Mouse (Mus musculus): Measurements from ENCODE around the gene Grm8.

Grm8 gene

DNA sequence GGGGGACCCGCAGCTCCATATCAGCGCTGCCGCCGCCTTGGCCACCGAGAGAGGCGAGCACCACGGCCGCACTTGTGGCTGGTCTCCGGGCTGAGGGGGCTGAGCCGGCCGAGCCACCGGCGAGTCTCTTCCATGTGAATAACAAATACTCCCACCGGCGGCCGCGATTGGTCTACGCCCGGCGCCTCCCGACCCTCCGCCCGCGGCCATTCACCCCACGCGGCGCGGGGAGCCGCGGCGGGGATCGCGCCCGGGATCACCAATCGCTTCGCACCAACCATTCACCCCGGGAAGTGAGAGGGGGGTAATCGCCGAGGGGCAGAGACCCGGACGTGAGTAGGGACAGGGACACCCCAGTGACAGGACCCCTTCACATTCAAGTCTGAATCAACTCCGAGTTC lies at the start of gene Grm8:
TSS of gene Grm8 (minus strand) at position 178 of the 401 bp plus-strand sequence.
- DNase-seq (ENCODE audit: low spot score in 2 of 2) = peak in 1 of 2 experiments; percentile 38

DNA sequence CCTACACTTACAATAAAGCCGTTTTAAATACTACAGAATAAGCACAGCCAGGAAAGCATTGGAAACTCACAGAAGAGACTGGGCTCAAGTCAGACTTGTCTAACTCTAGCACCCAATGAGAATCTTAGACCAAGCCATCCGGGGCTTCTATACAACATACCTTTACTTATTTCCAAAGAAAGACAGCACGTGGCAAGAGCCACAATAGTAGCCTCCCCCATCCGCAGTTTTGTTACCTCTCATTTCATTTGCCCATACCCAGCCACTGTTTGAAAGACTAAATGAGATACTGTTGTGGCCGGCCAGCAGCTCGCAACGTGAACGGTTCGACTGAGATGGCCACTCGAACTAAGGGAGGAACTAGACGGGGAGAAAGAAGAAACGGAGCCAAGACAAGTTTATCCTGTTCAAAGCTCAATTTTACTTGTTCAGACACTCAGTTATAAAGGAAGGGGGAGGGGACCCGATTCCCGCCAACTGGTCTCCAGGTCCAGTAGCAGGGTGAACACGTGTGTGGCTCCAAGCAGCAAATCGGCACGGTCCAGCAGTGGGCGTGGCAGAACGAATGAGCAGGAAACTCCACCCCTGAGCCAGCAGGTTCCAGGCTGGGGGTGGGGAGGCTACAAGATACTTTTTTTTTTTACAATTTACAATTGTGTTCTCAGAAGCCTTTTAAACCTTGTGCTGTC lies 35.0 kb upstream of the Grm8 start:
- DNase-seq (ENCODE audit: low spot score in 2 of 2) = no peak

DNA sequence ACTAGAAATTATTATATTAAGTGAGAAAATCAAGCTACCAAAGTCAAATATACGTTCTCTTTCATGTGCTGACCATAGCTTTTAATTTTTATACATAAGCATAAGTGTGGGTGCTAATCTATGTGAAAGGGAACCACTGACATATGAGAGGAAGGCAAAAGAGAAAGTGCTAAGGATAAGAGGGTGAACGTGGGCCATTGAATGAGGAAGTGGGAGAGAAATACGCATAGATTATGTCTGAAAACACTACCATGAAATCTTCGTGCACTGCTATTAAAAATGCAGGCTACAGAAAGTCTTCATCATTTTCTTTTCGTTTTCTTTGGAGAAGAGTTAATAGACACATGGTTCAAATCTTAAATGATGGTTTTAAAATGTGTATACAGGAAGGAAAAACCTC lies 25.4 kb upstream of the Grm8 start:
- DNase-seq (ENCODE audit: low spot score in 2 of 2) = no peak

DNA sequence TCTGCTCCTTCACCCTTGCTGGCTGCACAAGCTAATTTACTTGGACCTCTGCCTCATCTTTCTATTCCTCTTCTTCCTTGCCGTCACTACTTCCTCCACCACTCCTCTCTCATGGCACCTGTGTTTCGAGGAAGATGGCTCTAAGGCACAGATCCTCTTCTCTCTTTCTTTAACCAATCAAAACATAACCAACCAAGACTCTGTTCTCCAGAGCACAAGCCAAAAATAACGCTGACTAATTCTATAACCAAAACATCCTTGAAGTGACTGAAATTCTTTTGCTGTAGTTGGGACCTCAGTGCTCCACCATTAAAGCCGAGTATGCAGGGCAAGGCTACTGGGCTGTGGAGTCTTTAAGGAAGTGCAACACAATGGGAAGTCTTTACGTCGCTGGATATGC lies 11.5 kb upstream of the Grm8 start:
- DNase-seq (ENCODE audit: low spot score in 2 of 2) = no peak

DNA sequence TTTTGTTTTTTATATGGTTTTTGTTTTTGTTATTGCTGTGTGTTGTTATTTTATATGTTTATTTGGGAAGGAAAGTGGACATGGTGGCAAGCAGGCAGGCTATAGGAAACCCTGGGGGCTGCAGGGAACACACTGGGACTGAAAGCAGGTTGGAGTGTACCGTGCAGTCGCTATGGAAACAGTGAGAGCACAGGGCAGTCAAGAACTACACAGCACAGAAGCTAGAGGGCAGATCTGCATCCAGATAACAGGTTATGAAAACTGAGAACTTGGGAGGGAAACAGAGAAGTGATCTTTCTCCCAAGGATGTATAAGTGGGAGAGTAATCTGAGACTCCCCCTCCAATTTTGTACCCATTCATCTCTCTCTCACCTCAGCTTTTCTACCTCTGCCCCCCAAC lies 7.4 kb upstream of the Grm8 start:
- DNase-seq (ENCODE audit: low spot score in 2 of 2) = no peak

DNA sequence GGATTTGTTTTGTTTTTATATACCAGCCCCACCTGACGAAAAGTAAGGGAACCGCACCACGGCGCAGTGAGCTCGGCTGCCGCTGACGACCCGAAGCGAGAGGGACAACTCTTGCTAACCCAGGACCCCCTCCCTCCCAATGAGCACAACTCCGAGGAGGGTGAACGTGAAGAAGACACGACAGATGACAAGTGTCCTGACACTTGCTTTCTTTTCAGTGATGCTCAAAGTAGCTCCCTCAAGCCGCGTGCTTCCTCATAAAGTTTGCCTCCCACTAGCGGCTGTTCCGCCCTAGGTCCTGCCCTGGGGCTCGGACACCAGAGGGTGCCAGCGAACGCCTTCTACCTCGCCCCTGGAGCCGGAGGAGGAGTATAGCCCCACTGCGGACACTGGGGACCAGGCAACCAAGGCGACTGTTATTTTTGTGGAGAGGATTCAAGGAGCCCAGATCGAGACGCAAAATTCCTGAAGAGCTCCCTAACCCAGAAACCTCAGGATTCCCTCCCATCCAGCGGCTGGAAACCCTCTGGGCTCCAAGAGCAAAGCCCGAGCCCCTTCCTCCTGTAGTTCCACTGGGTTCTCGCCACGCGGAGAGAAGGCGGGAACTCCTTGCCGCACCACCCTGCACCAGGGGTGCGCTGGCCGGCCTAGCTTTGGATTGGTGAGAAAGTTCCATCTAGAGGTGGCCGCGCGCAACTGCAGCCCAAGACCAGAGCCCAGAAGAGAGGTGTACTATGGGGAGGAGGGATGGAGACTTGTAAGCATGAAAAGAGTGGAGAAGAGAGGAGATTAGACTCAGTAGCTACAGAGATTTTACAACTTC lies 644 bp upstream of the Grm8 start:
- peak; percentile 67 to 85 for DNase-seq (ENCODE audit: low spot score in 2 of 2)

DNA sequence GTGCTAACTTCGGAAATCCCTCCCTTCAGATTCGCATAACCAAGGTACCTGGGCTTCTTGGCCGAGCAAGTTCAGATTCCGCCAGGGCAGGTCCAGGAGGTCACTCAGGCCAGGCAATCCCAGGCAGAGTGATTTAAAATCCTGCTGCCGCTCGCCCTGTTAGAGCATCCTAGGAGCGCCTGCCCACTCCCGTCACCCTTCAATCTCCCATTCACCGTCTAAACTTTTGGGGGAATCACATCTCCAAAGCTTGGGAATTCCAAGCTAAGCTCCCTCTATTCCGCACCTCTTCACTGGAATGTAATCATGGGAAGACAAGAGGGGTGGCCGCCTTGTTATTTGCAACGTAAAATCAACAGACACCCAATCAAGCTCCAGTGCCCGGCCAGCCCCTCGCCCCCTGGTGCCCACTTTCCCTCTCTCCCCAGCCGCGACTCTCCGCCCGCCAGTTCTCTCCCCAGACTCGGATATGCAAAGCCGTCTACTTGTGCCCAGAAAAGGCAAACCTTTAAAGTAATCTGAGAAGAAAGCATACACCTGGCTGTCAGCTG lies 652 bp downstream of the Grm8 start:
- peak in 1 of 2 experiments; percentile 24 for DNase-seq (ENCODE audit: low spot score in 2 of 2)

DNA sequence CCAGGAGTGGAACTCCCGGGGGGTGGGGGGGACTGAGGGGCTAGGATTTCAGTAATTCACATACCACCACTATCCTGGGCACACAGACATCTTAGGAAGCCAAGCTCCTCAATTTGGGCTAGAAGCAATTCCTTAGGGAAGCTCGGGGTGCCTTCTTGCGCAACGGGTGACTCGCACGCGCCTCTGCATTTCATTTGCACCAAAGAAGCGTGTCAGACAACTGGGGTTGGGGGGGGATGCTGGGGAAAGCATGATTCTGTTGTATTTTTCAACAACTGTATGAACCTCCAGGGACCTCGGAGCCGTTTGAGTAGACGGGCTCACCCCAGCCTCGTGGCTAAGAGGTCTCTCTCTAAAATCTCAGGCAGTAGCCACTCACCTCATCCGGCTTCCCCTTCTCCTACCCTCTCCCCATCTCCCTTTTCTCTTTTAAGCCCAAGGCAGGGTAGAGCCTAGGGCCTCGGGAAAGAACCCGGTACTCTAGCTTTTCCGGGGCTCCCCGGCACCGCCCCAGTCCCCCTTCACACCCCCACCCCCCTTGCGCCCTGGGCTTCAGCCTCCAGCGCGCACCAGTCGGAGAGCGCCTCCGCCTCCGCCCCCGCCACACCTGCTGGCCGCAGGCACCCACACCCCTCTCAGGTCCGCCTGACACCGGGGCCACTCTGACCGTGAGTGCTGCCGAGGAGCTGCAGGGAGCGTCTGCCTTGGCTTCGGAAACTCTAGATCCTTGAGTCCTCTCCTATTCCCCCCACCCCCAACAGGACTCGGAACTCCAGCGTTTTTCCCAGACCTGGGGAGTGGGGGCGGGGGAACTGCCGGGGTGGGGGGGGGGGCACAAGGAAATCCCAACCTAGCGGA lies 1.5 kb downstream of the Grm8 start:
- DNase-seq (ENCODE audit: low spot score in 2 of 2) = peak in 1 of 2 experiments; percentile 17

DNA sequence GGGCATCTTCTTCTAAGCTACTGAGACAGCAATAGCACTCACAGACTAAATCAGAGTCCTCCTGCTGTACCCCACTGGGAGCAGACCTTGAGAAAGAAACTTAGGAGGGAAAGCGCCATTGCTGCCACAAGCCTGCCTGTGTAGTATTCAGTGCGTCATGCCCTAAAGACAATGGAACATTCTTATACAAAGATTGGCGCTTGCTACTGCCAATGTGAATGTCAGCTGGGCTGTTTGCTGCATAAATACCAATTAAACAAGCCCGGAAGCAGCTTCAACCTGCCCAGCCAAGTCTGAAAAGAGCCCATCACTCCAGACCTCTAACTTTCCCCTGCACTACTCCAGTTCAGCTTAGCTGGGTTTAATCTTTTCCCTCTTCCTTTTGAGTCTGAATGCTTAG lies 2.9 kb downstream of the Grm8 start:
- DNase-seq (ENCODE audit: low spot score in 2 of 2) = no peak

DNA sequence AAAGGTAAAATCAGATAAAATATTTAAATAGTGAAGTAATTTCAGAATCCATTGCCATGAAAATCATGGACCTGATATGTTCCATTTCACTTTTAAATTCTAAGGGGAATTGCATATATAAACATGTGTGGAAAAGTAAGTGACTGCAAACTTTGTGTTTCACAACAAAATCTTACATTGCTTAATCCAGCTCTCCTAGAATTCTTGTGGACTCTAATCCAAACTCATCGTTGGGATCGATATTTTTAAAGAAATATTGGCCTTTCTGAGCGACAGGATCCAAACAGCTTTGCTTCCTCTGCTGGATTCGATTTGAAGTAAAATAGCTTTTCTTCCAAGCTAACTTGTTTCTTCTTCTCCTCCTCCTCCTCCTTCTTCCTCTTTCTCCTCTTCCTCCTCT lies 6.1 kb downstream of the Grm8 start:
- no peak for DNase-seq (ENCODE audit: low spot score in 2 of 2)

DNA sequence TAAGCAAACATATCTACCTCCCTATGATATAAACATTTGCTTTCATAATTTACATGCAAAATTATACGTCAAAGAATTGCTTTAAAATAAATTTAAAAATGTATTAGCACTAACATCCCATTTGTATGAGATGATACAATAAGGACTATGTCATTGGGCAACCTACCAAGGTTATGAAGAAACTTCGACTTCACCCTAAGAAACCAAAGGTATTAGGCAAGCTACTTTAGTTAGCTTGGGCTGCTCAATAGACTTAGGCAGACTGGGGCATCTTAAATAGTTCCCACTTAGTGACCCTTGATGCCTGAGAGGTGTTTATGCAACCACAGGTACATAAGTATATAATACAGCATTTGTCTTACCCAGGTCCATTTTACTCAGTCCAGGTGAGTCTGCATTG lies 19.5 kb downstream of the Grm8 start:
- DNase-seq (ENCODE audit: low spot score in 2 of 2) = no peak

DNA sequence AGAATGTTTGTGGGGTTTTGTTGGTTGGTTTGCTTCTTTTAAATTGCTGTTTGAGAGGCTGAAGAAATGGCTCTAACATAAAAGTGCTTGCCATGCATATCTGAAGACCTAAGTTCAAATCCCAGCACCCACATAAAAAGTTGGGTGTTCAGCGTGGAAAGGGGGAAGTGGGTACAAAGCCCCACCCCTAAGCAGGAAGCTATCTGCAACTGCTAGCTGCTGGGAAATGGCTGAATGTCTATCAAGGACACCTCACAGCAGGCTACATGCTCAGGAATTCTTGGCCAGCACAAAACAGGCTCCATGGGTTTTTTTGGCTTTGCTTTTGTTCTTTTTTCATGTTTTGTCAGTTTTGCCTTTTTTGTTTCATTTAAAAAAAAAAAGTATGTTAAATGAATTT lies 20.1 kb downstream of the Grm8 start:
- DNase-seq (ENCODE audit: low spot score in 2 of 2) = no peak

DNA sequence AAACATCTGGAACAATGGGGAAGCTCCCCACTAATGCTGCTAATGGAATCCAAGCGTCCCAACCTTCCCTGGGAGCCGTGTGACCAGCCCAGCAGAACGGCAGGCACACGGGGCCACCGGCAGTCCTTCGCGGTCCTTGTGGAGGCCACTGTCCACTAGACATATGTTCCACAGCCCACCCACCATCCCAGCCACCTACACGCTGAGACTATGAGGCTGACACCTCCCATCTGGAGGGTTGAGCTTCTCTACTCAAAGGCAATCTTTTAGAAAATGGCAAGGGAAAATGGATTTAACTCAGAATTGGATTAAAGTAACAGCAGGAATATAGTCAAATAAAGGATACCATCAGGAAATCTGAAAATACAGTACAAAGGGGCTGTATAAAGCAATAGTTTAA lies 23.4 kb downstream of the Grm8 start:
- no peak for DNase-seq (ENCODE audit: low spot score in 2 of 2)

DNA sequence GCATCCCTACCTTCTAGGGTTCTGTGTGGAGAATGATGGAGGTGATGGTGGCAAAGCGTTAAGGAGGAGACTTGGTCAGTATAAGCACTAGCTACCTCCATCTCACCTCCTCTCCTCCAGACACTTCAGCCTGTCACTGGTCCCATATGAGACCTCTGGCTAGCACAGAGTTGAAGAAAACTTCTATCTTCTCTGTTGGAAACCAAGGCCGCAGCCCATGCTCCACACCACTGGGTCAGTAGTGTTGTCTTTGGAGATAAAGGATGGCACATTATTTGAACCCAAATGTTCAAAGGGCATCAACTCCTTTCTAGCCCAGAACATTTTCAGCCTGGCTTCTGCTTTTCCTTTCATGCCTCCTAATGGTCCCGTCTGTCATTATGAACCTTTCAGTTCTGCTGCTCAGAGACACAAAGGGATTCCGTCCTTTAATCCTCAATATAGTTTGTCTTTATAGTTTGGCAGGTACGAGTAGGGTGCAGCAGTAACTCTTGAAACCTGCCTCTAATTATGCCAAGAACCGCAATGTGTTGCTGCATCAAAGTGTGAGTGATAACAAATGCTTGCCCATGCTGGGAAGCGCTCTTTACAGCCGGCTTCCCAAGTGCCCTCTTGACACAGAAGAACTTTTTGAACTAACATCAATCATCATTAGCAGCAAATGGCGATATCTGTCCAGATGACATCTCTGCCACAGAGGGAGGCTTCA lies 32.2 kb downstream of the Grm8 start:
- no peak for DNase-seq (ENCODE audit: low spot score in 2 of 2)

DNA sequence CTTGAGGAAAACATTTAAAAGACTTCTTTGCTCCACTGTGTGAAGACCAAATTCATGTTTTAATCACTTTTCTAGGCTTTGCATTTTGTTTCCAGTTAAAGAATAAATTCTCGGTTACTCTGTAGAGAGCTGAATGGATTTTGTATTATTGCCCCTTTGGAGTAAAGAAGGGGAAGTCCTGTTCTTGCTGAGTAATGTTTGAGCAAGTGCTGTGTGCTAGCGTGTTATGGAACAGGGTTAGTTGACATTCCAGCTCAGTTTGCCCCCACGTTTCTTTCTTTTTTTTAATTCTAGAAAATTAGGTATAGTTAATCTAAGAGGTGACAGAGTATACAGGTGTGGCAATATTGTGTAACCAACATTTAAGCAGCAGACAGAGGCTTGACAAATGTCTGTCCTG lies 35.0 kb downstream of the Grm8 start:
- no peak for DNase-seq (ENCODE audit: low spot score in 2 of 2)

DNA sequence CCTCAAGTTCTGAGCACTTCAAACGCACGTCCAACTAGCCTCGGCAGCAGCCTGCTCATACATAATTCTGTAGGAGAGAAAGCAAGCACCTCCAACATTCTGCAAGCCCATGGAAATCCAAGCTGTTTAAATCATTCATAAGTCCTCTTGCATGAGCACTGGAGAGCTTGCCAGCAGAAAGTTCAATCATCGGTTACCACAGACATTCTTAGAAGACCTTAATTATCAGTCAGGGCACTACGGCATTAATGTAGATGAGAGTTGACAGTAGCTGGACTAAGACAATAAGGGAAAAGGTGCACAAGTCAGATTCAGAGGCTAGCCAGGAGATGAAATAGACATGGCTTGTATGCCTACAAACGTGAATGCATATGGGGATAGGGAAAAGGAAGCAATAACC lies 42.5 kb downstream of the Grm8 start:
- no peak for DNase-seq (ENCODE audit: low spot score in 2 of 2)

DNA sequence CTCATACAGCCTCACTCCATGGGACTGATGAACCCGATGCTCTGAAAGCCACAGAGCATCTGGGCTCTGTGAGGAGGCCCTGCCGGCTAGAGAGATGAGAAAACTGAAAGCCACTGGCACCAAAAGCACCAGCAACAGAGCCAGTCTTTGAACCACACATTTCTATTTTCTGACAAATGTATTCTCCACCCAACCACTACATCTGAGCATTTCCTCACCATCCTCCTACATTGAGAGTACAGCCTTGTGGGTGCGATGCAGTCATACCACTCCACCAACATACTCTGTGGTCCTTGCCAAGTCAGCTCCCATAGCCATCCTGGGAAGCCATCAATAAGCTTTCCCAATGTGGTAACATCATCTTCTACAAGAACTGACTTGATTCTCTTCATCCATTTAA lies 43.1 kb downstream of the Grm8 start:
- DNase-seq (ENCODE audit: low spot score in 2 of 2) = no peak

DNA sequence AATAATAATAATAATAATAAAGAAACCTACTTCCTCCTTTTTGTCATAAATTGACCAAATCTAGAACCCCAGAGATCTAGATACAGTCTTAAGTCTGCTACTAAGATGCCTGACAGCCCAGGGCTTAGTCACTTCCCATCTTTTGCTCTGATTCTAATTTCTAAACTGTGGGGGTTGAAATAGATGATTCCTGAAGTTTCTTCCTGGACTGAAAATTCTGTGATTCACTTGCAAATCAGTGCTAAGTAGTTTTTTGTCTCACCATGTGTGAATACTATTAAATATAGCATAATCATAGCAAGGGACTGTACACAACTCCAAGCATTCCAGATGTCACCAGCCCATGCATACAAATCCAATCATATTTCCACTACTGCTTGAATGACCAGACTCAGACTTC lies 44.0 kb downstream of the Grm8 start:
- DNase-seq (ENCODE audit: low spot score in 2 of 2) = no peak

DNA sequence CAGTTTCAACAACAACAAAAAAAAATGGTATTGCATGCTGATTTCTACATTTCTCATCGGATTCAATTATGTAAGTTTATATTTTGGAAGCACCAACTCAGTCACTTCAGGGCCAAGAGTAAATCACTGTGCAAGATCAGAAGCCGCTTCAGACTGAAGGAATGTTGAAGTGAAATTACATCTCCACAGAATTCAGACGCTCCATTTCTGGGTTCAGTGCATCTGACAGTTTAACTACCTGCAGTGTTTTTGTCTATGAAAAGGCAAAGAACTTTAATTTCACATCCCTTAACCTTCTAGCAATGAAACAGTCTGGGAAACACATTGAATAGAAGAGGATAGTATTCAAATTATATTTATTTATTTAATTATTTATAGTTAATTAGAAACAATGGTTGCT lies 59.4 kb downstream of the Grm8 start:
- DNase-seq (ENCODE audit: low spot score in 2 of 2) = no peak

DNA sequence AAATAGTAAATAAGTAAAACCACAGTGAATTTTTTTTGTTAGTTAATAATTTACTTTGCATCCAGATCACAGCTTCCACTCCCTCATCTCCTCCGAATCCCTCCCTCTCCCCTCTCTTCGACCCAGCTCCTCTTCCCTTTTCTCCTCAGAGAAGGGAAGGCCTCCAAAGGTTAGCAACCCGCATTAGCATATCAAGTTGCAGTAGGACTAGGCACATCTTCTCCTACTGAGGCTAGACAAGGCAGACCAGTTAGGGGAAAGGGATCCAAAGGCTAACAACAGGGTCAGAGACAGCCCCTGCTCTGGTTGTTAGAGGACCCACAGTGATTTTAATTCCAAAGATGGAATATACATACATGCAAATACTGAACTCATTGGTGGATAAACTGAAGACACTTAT lies 60.5 kb downstream of the Grm8 start:
- DNase-seq (ENCODE audit: low spot score in 2 of 2) = no peak

DNA sequence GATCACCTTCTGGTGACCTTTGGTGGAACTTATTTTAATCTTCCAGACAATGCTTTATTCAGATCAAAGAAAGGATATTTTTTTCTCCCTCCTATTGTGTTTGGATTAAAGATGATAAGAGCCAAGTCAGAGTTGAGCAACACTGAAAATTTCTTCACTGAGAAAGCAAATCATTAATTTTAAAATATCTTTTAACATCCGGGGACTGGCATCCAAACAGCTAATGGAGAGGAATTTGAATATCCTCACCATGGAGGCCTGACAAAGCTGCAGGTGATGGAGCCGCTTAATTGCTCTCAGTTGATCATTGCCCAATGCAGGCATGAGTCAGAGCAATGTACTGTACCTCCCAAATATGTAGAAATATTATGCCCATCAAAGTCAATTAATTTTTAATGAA lies 83.0 kb downstream of the Grm8 start:
- no peak for DNase-seq (ENCODE audit: low spot score in 2 of 2)

DNA sequence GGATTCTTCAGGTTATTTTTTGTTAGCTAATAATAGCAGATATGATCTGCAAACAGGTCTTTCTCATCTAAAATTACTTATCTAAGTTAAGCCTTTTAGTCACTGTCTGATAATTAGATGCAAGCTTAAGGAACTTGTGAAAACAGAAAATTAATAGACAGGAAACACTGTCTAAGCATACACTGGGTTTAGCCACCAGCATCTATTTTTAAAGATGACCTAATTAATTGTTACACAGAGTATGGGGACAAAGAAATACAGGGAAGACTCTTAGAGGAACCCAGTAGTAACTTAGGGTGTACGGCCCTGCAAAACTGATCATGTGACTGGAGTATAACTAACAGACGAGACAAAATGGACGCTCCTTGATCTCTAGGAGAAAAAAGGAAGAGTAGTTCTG lies 92.6 kb downstream of the Grm8 start:
- no peak for DNase-seq (ENCODE audit: low spot score in 2 of 2)
